Mouse (Mus musculus) neutrophil, adult 65 days (primary cell): ENCODE results near the gene Syne2. TPM values are rescaled to one million over a fixed set of nuclear protein-coding genes. Genes with fewer than 3 reads are reported as not detected.

ENCODE experiments used
- total RNA-seq: library from RNA; stranded (reverse); gene quantifications from 2 replicates; pipeline ENCODE4 v1.2.4, GENCODE M21; 2023

Gene Syne2
- total RNA-seq = 55.0 and 71.6 TPM in 2 replicates

GRCm38 (mm10) chr12:75817959-75818452 is at the start of gene Syne2:
Gene Syne2, plus strand, starts transcription at chr12:75818134.

Other genes starting within 250 kb of the Syne2 start
- gene Ppp2r5e, start 221.9 kb upstream of the Syne2 start, total RNA-seq = 36.6 and 44.5 TPM in 2 replicates
- 1.0 TPM in 2 replicates for gene Wdr89, start 148.6 kb upstream of the Syne2 start, total RNA-seq
- gene Sgpp1, start 82.4 kb upstream of the Syne2 start, total RNA-seq = 25.3 and 33.3 TPM in 2 replicates